Mouse (Mus musculus): ENCODE results near the gene Sv2c. TPM values are rescaled to one million over a fixed set of nuclear protein-coding genes. Genes with fewer than 3 reads are reported as not detected.
A peak's percentile ranks its signal among the peaks of the same experiment; 100 is the strongest.

Gene Sv2c
- total RNA-seq, 1 experiment from 2014 or later, result 1.4 TPM

GRCm38 (mm10) chr13:95942587-95942986 lies 189.8 kb downstream of the Sv2c start:
- no peak for DNase-seq

GRCm38 (mm10) chr13:95941861-95942260 lies 190.5 kb downstream of the Sv2c start:
- DNase-seq, result no peak

GRCm38 (mm10) chr13:95940811-95941210 lies 191.6 kb downstream of the Sv2c start:
- DNase-seq, result no peak

GRCm38 (mm10) chr13:95924201-95924621 lies 208.2 kb downstream of the Sv2c start:
- DNase-seq, result no peak

GRCm38 (mm10) chr13:95922626-95923025 lies 209.8 kb downstream of the Sv2c start:
- DNase-seq, result peak; percentile 28

GRCm38 (mm10) chr13:95918624-95919284 lies 213.6 kb downstream of the Sv2c start:
- no peak for DNase-seq

- DNase-seq, result no peak
These were observed 219.4 kb downstream of the Sv2c start for GRCm38 (mm10) chr13:95913046-95913406.

GRCm38 (mm10) chr13:95912157-95913045 lies 220.0 kb downstream of the Sv2c start:
- DNase-seq, result peak; percentile 48

- DNase-seq, result no peak
These were observed 222.1 kb downstream of the Sv2c start for GRCm38 (mm10) chr13:95910270-95910669.

- DNase-seq, result no peak
These were observed 223.1 kb downstream of the Sv2c start for GRCm38 (mm10) chr13:95909244-95909643.

Other genes with a start within 250 kb of the Sv2c start
- gene Iqgap2, start 240.7 kb downstream of the Sv2c start, total RNA-seq (2021), result 147 and 157 TPM in 2 replicates
- gene Gm20075, start 51.2 kb downstream of the Sv2c start, total RNA-seq (2021), result 19.6 and 24.7 TPM in 2 replicates
- gene Gm17190, start 50.5 kb downstream of the Sv2c start, total RNA-seq (2021), result not detected in 2 replicates